12 mouse cellular contexts compared by ENCODE assay signal in the genomic region with DNA sequence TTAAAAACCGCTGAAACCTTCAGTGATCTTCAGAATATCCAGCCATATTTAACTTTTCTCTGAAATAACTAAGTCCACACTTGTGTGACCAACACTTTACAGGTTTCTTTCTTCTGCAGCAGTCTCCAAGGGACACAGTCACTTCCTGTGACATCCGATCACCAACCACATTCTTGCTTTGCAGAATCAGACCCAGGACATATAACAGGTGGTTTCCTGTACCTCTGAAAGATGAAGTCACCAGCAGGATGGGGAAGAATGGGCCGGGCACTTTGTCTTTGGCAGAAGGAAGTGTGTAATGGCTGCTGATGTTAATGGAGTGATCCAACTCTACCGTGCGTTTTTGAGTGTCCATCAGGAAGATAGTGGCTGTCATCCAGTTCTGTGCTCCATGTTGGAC.
"Had no signal": no experiment of that assay in that cellular context is flagged by ENCODE, and none has a peak within 500 bp of the region (broad histone marks: within the 10 kb centered on the region; RNA-seq: fewer than 3 reads in every experiment).

No protein-coding gene starts in this region.

- DNase-seq: liver, postnatal 0 days; lung, adult 2 months; lung, postnatal 14 days; retina, postnatal 1 day; right cerebral cortex, adult 18-20 months; right cerebral cortex, postnatal 14 days; thymus, adult 2 months; thymus, postnatal 25 days; thymus, postnatal 4 days had no signal

- ATAC-seq: liver, postnatal 0 days; lung, postnatal 0 days; midbrain, embryonic 13.5 days; midbrain, embryonic 15.5 days had no signal
